Mouse (Mus musculus): ENCODE data around the gene Clybl. TPM values are rescaled to one million over a fixed set of nuclear protein-coding genes. Genes with fewer than 3 reads are reported as not detected.
A peak's percentile ranks its signal among the peaks of the same experiment; 100 is the strongest.

The Clybl gene
- polyA plus RNA-seq, 1 experiment from 2014 or later: 23.9 TPM

DNA sequence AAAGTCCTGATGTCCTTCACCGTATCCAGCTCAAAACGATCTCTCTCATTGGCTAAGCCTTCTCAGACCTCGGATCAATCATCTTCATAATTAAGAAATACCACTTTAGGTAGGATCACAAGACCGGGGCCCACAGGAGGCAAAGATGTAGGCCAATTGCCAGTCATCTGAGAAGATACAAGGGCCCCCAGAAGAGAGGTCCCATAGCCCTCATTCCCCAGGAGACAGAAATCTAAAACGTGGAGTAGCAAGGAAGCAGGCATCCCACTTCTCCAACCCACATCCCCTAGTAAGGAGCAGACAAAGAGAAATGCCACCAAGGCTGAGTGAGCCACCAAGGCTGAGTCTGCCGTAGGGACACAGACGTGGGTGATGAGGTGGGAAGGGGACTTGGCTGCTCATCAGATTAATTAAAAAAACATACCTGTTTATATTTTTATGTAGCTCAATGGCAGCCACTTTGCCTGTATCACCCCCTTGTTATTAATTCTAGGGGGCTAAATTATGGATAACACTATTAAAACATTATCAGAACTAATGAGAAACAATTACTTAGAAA lies 223.2 kb downstream of the Clybl start:
- Histone ChIP-seq H3K27me3 (peaks cover 95% of the 10 kb centered on the region), H3K36me3 (no peaks in the 10 kb centered on the region), H3K4me3 (replicated peaks) (no peak overlapping the region), H3K27ac (no peak overlapping the region), H3K4me1 (replicated peaks) (peaks cover 36% of the 10 kb centered on the region), H3K9me3 (no peaks in the 10 kb centered on the region), H3K9ac (replicated peaks) (no peak overlapping the region), H3K4me2 (replicated peaks) (peak overlapping the region; percentile 66)
- WGBS: 53% methylated on average over 7 of the region's 7 CpGs
- no peak for ATAC-seq

DNA sequence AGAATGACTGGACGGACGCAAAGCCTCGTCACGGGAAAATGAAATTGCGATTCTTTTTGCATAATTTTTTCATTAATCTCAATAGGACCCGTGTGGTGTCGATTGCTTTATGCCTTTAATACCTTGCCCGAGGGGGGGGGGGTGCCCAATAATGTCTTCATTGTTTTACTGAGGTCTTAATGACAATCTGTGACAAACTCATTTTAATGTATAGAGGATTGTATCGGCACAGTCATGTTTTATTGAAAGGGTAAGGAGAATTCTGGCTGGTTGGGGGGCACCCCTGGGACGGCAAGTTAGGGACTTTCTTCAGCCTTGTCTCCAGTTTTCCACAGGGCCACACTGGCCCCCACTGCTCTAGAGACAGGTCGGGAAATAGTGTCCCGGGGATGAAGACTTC lies 223.7 kb downstream of the Clybl start:
- 21% methylated on average over 12 of the region's 12 CpGs for WGBS
- Histone ChIP-seq H3K4me3 (replicated peaks) (peak overlapping the region; percentile 38), H3K4me2 (replicated peaks) (peak overlapping the region; percentile 66)

DNA sequence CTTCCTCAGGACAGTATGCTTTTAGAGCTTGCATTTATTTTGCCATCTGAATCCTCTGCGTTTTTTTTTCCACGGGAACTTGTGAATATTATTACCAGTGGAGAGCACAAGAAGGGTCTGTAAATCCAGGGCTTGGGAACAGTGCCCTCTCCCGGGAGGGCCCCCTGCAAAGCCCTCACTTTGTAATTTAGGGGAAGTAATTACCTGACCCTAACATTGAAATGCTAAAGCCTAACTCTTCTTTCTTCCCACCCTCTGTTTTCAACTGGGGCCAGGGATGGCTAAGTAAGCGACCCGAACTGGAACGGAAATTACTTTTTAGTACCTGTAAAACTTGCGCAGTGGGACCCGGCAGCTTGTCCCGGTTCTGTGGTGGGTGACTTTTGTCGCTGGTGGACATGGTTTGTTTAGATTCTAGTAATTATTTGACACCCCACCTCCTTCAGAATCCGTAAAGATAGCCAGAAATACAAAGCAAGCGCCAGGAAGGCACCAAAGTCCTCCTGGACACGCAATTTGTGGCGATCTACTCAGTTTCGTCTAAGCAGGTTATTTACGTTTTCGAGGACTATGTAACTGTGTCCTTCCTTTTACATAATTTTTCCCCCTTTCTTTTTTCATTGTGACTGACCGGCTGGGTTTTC lies 224.5 kb downstream of the Clybl start:
- peak overlapping the region; percentile 63 for H3K9ac ChIP-seq (replicated peaks)
- peaks cover 36% of the 10 kb centered on the region for H3K4me1 ChIP-seq (replicated peaks)
- no peak for ATAC-seq
- no peaks in the 10 kb centered on the region for H3K9me3 ChIP-seq
- peak overlapping the region; percentile 66 for H3K4me2 ChIP-seq (replicated peaks)
- 1% methylated on average over 18 of the region's 18 CpGs for WGBS
- H3K27ac ChIP-seq: peak overlapping the region; percentile 81
- peaks cover 95% of the 10 kb centered on the region for H3K27me3 ChIP-seq
- peak overlapping the region; percentile 38 for H3K4me3 ChIP-seq (replicated peaks)
- H3K36me3 ChIP-seq: no peaks in the 10 kb centered on the region

More for the DNA sequence above, 223.7 kb downstream of the Clybl start:
- Histone ChIP-seq H3K9ac (replicated peaks) (peak overlapping the region; percentile 63; the same call in 1 of the 2 replicates), H3K4me1 (replicated peaks) (peaks cover 36% of the 10 kb centered on the region), H3K27me3 (peaks cover 95% of the 10 kb centered on the region), H3K27ac (0 out of 2 replicates have a peak overlapping the region, but pooled peaks have one; percentile 81), H3K9me3 (no peaks in the 10 kb centered on the region), H3K36me3 (no peaks in the 10 kb centered on the region)
- no peak for ATAC-seq

DNA sequence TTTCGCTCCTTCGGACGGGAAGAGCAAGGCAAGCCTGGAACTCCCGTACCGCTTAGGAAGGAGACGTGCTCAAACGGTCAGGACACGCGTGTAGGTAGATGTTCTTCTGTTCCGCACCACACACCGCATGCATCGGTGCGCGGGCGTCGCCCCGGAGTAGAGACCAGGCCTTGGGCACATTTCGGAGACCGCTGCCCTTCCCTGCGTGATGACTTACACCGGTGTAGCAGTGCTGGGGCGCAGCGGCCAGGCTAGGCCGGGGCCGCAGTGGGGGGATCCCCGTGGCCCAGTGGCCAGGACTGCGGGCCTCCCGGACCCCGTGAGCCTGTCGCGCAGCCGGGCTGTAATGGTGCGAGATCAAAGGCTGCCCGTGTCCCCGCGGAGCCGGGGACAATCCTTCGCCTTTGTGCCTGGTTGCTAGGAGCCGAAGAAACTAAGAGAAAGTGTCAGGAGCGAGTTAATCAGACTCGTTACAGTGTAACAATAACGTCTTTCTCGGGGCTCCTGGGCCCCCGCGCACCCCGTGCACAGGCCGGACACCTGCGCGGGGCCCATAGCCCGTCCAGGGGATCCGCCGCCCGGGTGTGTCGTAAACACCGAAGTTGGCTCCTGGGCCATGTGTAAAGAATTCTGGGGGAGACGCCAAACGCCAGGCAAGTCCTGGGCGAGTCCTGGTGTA lies 225.2 kb downstream of the Clybl start:
- H3K36me3 ChIP-seq: no peaks in the 10 kb centered on the region

DNA sequence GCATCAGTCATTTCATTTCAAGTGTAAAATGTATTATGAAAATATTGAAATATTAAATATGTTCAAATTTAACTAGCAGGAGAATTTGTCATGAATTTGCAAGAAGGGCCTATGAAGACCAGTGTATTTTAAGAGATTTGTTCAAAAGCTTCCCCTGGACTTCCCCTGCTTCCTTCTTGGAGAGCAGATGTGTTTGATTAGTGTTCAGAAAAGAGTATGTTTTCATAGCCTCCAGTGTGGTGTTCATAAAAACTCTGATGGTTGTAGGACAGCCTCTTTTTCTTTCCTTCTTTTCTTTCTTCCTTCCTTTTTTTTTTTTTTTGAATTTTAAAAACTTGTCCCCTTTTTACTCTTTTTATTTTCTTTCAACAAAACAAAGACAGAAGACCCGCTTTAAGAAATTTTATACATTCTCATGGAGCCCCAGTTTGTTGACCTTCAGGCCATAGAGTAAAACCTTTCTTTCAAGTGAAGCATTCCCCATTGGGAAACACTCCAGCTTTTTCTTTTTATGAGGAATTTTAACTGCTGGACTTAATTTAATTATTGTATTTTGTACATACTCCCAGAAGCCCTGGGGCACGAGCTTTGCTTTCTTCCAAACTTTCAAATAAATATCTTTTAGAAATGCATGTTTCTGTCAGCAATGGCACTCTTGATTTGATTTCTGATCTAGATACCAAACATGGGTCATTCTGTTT lies 231.5 kb downstream of the Clybl start:
- H3K27me3 ChIP-seq: peaks cover 62% of the 10 kb centered on the region
- H3K27ac ChIP-seq: no peak overlapping the region
- no peaks in the 10 kb centered on the region for H3K9me3 ChIP-seq
- no peak overlapping the region for H3K4me3 ChIP-seq (replicated peaks)
- no peak for ATAC-seq
- peaks cover 10% of the 10 kb centered on the region for H3K4me1 ChIP-seq (replicated peaks)
- H3K9ac ChIP-seq (replicated peaks): no peak overlapping the region
- H3K36me3 ChIP-seq: no peaks in the 10 kb centered on the region
- 61% methylated on average over 2 of the region's 2 CpGs for WGBS
- H3K4me2 ChIP-seq (replicated peaks): no peak overlapping the region

More for the DNA sequence above, 225.2 kb downstream of the Clybl start:
- Histone ChIP-seq H3K27me3 (peaks cover 95% of the 10 kb centered on the region), H3K4me2 (replicated peaks) (peak overlapping the region; percentile 66), H3K9ac (replicated peaks) (peak overlapping the region; percentile 63), H3K4me1 (replicated peaks) (peaks cover 36% of the 10 kb centered on the region), H3K9me3 (no peaks in the 10 kb centered on the region), H3K4me3 (replicated peaks) (peak overlapping the region; percentile 38), H3K27ac (peak overlapping the region; percentile 81)
- ATAC-seq: peak; percentile 87
- WGBS: 1% methylated on average over 58 of the region's 58 CpGs

DNA sequence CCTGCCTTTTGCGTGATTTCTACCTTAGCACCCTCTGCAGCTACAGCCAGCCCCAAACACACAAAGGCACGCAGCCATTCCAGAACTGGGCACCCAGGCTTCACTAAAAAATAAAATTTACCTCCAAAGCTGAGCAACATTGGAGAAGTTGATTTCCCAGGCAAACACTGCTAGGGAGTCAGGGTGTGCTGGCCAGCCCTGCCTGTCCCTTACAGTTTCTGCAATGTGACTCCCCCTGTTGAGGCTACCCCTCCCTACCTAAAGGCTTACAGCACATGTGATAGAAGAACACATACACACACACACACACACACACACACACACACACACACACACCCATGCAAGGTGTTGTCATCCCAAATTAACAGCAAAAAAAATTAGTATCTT lies 232.0 kb downstream of the Clybl start:
- H3K4me2 ChIP-seq (replicated peaks): no peak overlapping the region
- no peak overlapping the region for H3K9ac ChIP-seq (replicated peaks)
- H3K36me3 ChIP-seq: no peaks in the 10 kb centered on the region
- peaks cover 10% of the 10 kb centered on the region for H3K4me1 ChIP-seq (replicated peaks)
- H3K27me3 ChIP-seq: peaks cover 62% of the 10 kb centered on the region
- no peak overlapping the region for H3K27ac ChIP-seq
- no peak overlapping the region for H3K4me3 ChIP-seq (replicated peaks)
- no peaks in the 10 kb centered on the region for H3K9me3 ChIP-seq
- WGBS: 83% methylated on average over 2 of the region's 2 CpGs
- ATAC-seq: no peak

DNA sequence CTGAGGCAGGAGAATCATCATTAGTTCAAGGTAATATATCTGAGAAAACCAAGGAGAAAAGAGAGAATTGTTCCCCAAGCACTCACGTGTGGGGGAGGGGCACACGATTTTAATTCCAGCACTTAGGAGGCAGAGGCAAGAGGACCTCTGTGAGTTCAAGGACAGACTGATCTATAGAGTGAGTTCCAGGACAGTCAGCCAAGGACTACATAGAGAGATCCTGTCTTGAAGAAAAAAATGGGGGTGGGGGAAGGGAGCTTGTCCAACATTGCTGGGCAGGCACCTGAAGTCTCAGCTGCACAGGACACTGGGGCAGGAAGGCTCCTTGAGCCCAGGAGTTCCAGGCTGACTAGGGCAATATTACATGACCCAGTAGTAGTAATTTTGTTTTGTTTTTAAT lies 233.3 kb downstream of the Clybl start:
- H3K27ac ChIP-seq: no peak overlapping the region

DNA sequence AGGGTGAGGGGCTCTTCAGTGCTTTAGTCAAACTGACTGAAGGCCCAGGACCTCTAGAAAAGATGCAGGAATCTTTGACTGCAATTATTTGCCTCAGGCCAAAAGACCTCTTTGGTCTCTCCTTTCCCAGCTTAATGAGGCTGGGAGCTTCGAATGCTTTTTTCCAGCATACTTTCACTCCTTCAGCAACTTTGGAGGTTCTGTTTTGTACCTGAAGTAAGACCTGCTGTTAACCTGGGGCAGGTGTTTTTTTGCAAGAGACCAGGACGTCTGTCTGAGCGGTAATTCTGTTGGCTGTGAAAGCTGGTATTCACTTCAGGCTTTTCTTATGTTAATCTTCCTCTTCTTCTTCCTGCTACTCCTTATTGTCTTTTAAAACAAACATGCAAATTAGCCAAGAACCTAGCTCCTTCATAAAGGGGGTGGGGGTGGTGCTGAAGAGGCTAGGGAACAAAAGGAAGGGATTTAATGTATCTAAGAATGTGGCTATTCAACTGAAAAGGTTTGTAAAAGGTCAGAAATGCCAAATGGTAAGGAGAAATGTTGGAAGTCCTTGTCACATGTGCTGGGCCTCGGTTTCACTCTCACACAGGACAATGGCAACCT lies 234.8 kb downstream of the Clybl start:
- no peaks in the 10 kb centered on the region for H3K36me3 ChIP-seq
- 3% methylated on average over 4 of the region's 4 CpGs for WGBS
- H3K9me3 ChIP-seq: no peaks in the 10 kb centered on the region
- H3K27me3 ChIP-seq: peaks cover 57% of the 10 kb centered on the region
- ATAC-seq: no peak
- no peak overlapping the region for H3K27ac ChIP-seq
- H3K4me2 ChIP-seq (replicated peaks): no peak overlapping the region
- H3K4me3 ChIP-seq (replicated peaks): no peak overlapping the region
- H3K9ac ChIP-seq (replicated peaks): no peak overlapping the region
- H3K4me1 ChIP-seq (replicated peaks): peaks cover 10% of the 10 kb centered on the region

More for the DNA sequence above, 233.3 kb downstream of the Clybl start:
- Histone ChIP-seq H3K9me3 (no peaks in the 10 kb centered on the region), H3K4me1 (replicated peaks) (peaks cover 10% of the 10 kb centered on the region), H3K27me3 (peaks cover 60% of the 10 kb centered on the region), H3K4me3 (replicated peaks) (no peak overlapping the region), H3K9ac (replicated peaks) (no peak overlapping the region), H3K36me3 (no peaks in the 10 kb centered on the region), H3K4me2 (replicated peaks) (no peak overlapping the region)
- 98% methylated on average over 2 of the region's 2 CpGs for WGBS
- no peak for ATAC-seq

DNA sequence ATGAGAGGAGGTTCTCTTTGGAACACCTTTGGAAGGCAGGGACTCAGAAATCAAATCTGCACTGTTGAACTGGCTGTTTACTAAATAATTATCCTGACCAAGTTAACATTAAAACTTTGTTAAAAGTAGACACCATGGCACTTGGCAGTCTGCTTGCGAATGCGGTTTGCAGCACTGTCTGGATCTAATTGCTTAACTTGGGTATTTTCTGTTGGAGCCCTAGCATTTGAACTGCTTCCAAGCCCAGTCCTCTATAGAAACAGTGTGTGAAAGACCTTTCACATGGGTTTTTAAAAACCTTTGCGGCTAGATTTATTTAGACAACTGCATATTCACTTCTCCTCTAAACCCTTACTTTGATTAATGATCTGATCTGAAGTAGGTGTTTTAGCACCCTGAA lies 242.9 kb downstream of the Clybl start:
- peaks cover 44% of the 10 kb centered on the region for H3K27me3 ChIP-seq
- no peak overlapping the region for H3K27ac ChIP-seq
- no peaks in the 10 kb centered on the region for H3K9me3 ChIP-seq
- peaks cover 13% of the 10 kb centered on the region for H3K4me1 ChIP-seq (replicated peaks)
- H3K9ac ChIP-seq (replicated peaks): no peak overlapping the region
- no peak overlapping the region for H3K4me3 ChIP-seq (replicated peaks)
- WGBS: 88% methylated on average over 3 of the region's 3 CpGs
- no peak overlapping the region for H3K4me2 ChIP-seq (replicated peaks)
- ATAC-seq: no peak
- no peaks in the 10 kb centered on the region for H3K36me3 ChIP-seq

DNA sequence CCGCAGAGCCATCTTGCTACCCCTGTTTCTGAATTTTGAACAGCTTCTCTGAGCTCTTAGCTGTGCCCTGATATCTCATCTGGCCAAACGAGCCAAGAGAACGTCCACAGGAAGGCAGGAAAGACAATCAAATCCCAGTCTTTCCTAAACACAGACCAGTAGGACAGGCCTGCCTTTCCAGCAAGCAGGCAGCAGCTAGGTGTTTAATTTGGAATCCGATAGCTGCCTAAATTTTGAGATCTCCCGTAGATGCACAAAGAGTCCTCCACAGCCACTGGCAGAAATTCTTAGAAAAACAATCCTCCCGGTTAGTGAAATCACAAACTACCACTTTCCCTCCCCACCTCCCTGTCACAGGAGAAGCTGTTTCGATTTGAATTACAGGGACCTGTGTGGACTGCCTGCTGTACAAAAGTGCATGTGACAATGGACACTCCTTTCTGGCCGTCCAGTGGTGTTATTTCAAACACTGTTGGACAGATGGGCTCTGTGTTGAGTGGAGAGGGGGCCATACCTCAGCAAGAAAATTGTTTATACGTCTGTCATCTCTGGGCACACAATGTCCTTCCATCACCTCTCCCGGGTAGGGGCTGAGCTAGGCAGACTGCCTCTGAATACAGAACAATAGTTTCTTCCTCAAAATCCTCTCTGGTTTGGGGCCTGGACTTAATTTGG lies 245.2 kb downstream of the Clybl start:
- no peak; the same call in 1 of the 2 replicates for ATAC-seq
- H3K4me2 ChIP-seq (replicated peaks): no peak overlapping the region

DNA sequence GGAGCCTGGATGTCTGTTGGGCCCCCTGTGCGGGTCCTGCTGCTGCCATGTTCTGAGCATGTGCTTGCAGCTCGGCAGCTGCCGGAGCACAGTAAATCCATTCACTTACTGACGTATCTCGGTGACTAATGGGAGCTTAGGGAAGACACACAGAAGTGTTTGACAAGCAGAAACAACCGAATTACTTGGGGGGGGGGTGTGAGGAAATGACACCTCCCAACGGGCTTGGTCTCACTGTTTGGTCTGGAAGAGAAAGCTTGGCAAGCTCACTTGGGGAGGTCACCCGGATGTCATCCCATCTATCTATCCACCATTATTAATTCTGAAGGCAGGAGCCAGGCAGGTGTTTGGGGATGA lies 245.7 kb downstream of the Clybl start:
- H3K9me3 ChIP-seq: no peaks in the 10 kb centered on the region
- no peak overlapping the region for H3K4me3 ChIP-seq (replicated peaks)
- ATAC-seq: peak; percentile 78
- H3K9ac ChIP-seq (replicated peaks): no peak overlapping the region
- H3K27me3 ChIP-seq: peaks cover 25% of the 10 kb centered on the region; the same call in 1 of the 2 replicates
- no peaks in the 10 kb centered on the region for H3K36me3 ChIP-seq
- peaks cover 13% of the 10 kb centered on the region for H3K4me1 ChIP-seq (replicated peaks)
- H3K27ac ChIP-seq: peak overlapping the region; percentile 35; the same call in 1 of the 2 replicates
- no peak overlapping the region for H3K4me2 ChIP-seq (replicated peaks)
- 45% methylated on average over 8 of the region's 8 CpGs for WGBS

More for the DNA sequence above, 245.2 kb downstream of the Clybl start:
- Histone ChIP-seq H3K4me1 (replicated peaks) (peaks cover 13% of the 10 kb centered on the region), H3K4me3 (replicated peaks) (no peak overlapping the region), H3K9me3 (no peaks in the 10 kb centered on the region), H3K9ac (replicated peaks) (no peak overlapping the region), H3K27me3 (peaks cover 28% of the 10 kb centered on the region; the same call in 1 of the 2 replicates), H3K36me3 (no peaks in the 10 kb centered on the region), H3K27ac (peak overlapping the region; percentile 35; the same call in 1 of the 2 replicates)
- 51% methylated on average over 10 of the region's 10 CpGs for WGBS

All from midbrain, embryonic 13.5 days (tissue).